Mouse (Mus musculus): ENCODE data around the gene 1700001O22Rik. TPM values are rescaled to one million over a fixed set of nuclear protein-coding genes. Genes with fewer than 3 reads are reported as not detected.

The 1700001O22Rik gene
- polyA plus RNA-seq (2016; fragmentation: Nextera tagmentation; extraction: Ambion mirVana) = 3.8 and 4.0 TPM in 2 replicates

DNA sequence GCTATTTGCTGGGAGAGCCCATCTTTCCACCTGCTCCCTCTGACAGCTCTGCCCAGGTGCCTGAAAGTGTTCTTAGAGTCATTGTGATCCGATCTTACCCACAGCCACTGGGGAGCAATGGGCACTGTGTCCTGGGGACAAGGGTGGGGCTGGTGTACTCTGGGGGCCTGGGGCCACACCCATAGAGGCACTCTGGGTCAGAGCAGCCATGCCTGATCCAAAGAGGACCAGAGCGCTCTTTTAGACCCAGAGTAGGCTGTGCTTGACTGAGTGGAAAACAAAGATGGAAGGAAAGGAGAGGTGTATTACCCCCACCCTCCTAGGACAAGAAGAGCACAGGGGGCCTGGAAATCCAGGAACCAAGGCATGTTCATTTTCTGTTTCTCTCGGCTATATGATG is at the start of gene 1700001O22Rik:
Gene 1700001O22Rik (minus strand): TSS at position 58 of the 400 bp plus-strand sequence.
- H3K9me3 ChIP-seq = no peaks in the 10 kb centered on the region
- H3K9ac ChIP-seq = no peak within 1 kb of the TSS
- peaks cover 26% of the 10 kb centered on the region for H3K27me3 ChIP-seq
- WGBS = 80% methylated on average over 3 of the region's 3 CpGs
- no peak within 1 kb of the TSS for H3K4me2 ChIP-seq (replicated peaks)
- no peaks in the 10 kb centered on the region for H3K36me3 ChIP-seq
- H3K27ac ChIP-seq = no peak within 1 kb of the TSS
- H3K4me3 ChIP-seq = no peak within 1 kb of the TSS
- peaks cover 18% of the 10 kb centered on the region for H3K4me1 ChIP-seq
- ATAC-seq (ENCODE audit: insufficient number of reproducible peaks, insufficient read depth, low FRiP score, low TSS enrichment) = no peak

DNA sequence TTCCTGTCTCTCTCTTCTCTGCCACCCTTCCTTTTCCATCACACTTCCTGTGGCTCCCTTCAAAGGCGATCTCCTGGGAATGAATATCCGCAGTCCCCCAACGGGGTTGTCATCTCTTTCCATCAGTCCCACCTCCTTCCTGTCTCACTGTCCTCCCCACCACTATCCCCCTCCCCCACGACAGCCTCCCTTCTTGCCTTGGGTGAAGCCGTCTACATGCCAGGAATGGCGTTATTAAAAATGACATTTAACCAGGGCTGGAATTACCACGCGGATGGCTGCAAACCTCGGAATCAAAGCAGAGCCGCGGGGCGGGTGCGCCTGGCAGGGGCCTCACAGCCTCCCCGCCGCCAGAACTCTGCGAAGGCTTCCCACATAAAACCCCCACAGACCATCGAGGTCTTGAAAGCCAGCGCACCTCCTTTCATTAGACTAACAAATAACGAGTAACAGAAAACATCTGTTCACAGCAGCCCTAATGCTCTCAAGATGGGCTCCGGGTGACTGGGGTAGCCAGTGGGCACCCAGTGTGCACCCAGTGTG is 49.4 kb upstream of the 1700001O22Rik start:
- ATAC-seq (ENCODE audit: insufficient number of reproducible peaks, insufficient read depth, low FRiP score, low TSS enrichment) = no peak
- Histone ChIP-seq H3K27ac (peak overlapping the region; percentile 79), H3K4me2 (replicated peaks) (peak overlapping the region; percentile 31), H3K9me3 (no peaks in the 10 kb centered on the region), H3K36me3 (0 out of 2 replicates have a peak, but pooled peaks cover 4% of the 10 kb centered on the region), H3K9ac (0 out of 2 replicates have a peak overlapping the region, but pooled peaks have one; percentile 0), H3K27me3 (no peaks in the 10 kb centered on the region), H3K4me1 (peaks cover 88% of the 10 kb centered on the region), H3K4me3 (no peak overlapping the region)
- 10% methylated on average over 20 of the region's 20 CpGs for WGBS

DNA sequence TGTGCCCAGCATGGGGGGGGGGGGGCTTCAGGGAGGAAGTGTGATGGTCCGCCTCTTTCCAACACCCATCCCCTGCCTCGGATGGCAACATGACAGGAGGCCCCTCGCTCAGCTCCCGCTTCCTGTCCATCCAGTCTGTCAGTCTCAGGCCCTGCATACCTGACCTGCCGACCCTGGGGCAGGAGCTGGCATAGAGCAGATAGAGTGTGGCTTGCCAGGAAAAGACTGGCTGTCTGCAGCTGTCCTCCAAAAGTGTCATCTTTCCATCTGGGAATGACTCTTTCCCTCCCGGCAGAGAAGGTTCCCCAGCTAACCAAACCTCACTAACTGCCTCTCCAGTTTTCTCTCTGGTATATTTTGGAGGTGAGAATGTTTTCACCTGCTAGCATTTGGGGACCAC is 47.1 kb upstream of the 1700001O22Rik start:
- Histone ChIP-seq H3K4me2 (replicated peaks) (0 out of 2 replicates have a peak overlapping the region, but pooled peaks have one; percentile 9), H3K27me3 (no peaks in the 10 kb centered on the region), H3K36me3 (no peaks in the 10 kb centered on the region), H3K4me3 (no peak overlapping the region), H3K9ac (no peak overlapping the region; the same call in 1 of the 2 replicates), H3K4me1 (peaks cover 88% of the 10 kb centered on the region), H3K9me3 (no peaks in the 10 kb centered on the region), H3K27ac (peak overlapping the region; percentile 14; the same call in 1 of the 2 replicates)
- ATAC-seq (ENCODE audit: insufficient number of reproducible peaks, insufficient read depth, low FRiP score, low TSS enrichment) = no peak
- WGBS = 23% methylated on average over 6 of the region's 6 CpGs

DNA sequence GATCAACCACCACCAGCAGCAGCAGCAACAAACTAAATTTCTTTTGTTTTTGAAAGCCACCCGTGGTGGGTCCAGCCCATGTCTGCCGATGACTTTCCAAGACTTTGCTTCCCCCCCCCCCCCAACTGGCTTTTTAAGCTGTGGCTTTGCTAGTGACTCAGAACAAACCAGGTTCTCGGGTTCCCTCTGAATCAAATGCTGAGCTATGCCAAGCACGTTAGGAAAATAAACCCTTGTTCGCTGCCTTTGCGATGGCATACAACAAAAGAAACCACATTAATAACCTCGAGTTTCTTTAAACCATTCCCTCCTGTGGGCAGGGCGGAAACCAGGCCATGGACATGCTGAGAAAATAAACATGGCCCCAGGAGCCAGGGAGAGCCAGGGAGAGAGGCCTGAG is 44.7 kb upstream of the 1700001O22Rik start:
- no peak overlapping the region for H3K9ac ChIP-seq
- peak overlapping the region; percentile 87; the same call in 1 of the 2 replicates for H3K27ac ChIP-seq
- H3K4me1 ChIP-seq = peaks cover 76% of the 10 kb centered on the region
- H3K36me3 ChIP-seq = no peaks in the 10 kb centered on the region
- H3K4me3 ChIP-seq = 0 out of 2 replicates have a peak overlapping the region, but pooled peaks have one; percentile 78
- peaks cover 4% of the 10 kb centered on the region; the same call in 1 of the 2 replicates for H3K27me3 ChIP-seq
- WGBS = 29% methylated on average over 8 of the region's 8 CpGs
- H3K4me2 ChIP-seq (replicated peaks) = peak overlapping the region; percentile 78
- ATAC-seq (ENCODE audit: insufficient number of reproducible peaks, insufficient read depth, low FRiP score, low TSS enrichment) = no peak
- H3K9me3 ChIP-seq = no peaks in the 10 kb centered on the region

DNA sequence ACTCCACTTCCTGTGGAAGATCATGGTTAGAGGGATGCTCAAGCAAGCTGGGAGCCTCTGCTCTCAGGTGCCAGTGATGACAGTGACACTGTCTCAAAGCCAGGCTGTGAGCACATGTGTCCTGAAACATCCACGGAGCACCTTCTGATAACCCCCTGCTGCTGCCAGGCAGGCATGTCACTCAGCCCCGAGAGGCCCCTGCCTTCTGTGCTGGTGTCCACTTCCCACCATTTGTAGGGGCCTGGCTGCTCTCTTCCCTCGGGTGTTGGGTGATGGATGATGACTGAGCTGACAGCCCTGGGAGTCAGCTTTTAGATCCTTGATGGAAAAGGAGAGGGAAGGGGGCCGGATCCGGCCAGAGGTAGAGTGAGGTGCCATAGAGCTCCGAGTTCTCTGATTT is 43.3 kb upstream of the 1700001O22Rik start:
- Histone ChIP-seq H3K27me3 (peaks cover 4% of the 10 kb centered on the region; the same call in 1 of the 2 replicates), H3K36me3 (no peaks in the 10 kb centered on the region), H3K9ac (peak overlapping the region; percentile 86), H3K4me1 (peaks cover 68% of the 10 kb centered on the region), H3K9me3 (no peaks in the 10 kb centered on the region), H3K4me2 (replicated peaks) (peak overlapping the region; percentile 78), H3K27ac (peak overlapping the region; percentile 87), H3K4me3 (peak overlapping the region; percentile 78)
- WGBS = 11% methylated on average over 6 of the region's 6 CpGs
- ATAC-seq (ENCODE audit: insufficient number of reproducible peaks, insufficient read depth, low FRiP score, low TSS enrichment) = no peak

DNA sequence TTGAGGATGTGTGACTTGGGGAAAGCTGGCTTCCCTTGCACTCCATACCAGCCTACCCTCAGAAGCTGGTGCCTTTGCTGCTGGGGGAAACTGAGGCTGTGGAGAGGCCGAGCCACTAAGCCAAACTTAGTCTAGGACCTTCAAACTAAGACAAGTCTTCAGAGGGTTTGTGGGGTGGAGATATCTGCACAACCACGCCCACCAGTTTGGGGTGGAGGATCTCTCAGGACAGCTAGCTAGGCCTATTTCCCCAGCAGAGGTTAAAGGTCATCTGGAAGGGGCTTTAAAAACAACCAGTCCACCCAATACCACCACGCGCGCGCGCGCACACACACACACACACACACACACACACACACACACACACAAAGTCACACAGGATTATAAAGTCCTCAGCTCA is 42.8 kb upstream of the 1700001O22Rik start:
- Histone ChIP-seq H3K9me3 (no peaks in the 10 kb centered on the region), H3K27me3 (peaks cover 4% of the 10 kb centered on the region; the same call in 1 of the 2 replicates), H3K9ac (peak overlapping the region; percentile 86), H3K4me3 (peak overlapping the region; percentile 78), H3K4me1 (peaks cover 63% of the 10 kb centered on the region), H3K36me3 (no peaks in the 10 kb centered on the region), H3K4me2 (replicated peaks) (peak overlapping the region; percentile 78), H3K27ac (peak overlapping the region; percentile 87)
- 30% methylated on average over 6 of the region's 8 CpGs for WGBS
- ATAC-seq (ENCODE audit: insufficient number of reproducible peaks, insufficient read depth, low FRiP score, low TSS enrichment) = no peak

DNA sequence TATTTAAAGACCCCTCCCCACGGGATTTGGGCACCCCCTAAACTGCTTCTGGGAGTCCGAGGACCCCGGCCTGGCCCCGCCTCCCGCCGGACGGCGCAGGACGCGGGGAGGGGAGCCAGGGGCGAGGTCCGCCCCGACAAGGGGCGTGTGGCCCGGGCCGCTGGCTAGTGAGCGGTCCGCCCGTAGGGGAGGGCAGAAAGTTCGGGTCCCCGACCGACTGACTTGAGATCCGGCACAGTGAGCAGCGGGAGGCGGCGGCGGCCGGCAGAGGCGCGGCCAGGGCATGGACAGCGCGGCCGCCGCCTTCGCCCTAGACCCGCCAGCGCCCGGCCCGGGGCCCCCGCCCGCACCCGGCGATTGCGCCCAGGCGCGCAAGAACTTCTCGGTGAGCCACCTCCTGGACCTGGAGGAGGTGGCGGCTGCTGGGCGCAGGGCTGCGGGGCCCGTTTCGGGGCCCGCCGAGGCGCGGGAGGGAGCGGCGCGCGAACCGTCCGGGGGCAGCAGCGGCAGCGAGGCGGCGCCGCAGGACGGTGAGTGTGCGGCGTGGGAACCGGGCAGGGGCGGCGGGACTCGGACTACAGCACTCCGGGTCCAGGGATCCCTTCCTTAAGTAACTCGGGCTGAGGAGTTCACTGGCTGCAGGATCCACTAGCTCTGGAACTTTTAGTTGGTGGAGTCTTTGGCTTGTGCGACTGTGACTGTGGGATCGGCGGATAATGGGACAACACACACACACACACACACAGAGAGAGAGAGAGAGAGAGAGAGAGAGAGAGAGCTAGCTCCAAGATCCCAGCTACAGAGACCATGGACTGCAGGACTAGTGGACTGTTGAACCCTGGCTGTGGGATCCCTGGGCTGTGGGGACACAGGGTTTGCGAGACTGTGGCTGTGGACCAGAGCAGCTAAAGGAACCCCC is 42.0 kb upstream of the 1700001O22Rik start:
- no peaks in the 10 kb centered on the region for H3K9me3 ChIP-seq
- peak overlapping the region; percentile 78 for H3K4me2 ChIP-seq (replicated peaks)
- ATAC-seq (ENCODE audit: insufficient number of reproducible peaks, insufficient read depth, low FRiP score, low TSS enrichment) = no peak
- WGBS = under 1% methylated on average over 79 of the region's 80 CpGs
- H3K4me1 ChIP-seq = peaks cover 55% of the 10 kb centered on the region
- H3K9ac ChIP-seq = peak overlapping the region; percentile 86
- H3K4me3 ChIP-seq = peak overlapping the region; percentile 78
- peaks cover 4% of the 10 kb centered on the region; the same call in 1 of the 2 replicates for H3K27me3 ChIP-seq
- H3K36me3 ChIP-seq = no peaks in the 10 kb centered on the region
- peak overlapping the region; percentile 87 for H3K27ac ChIP-seq

DNA sequence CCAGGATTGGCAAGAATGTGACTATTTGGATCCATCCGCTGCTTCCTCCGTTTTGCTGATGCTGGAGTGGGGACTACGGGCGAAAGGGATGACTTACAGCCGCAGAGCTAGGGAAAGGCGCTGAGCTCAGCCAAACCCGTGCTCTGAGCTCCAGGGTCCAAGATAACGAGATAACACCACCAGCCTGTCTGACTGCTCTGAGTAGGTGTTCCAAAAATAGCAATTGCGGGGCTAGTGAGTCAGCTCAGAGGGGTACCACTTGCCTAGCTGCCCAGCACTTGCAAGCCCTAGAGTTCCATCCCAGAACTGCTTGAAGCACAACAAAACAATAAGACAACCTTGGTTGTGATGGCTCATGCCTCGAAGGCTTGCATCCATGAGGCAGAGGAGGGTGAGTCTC is 39.2 kb upstream of the 1700001O22Rik start:
- H3K27me3 ChIP-seq = peaks cover 4% of the 10 kb centered on the region; the same call in 1 of the 2 replicates
- no peak for ATAC-seq (ENCODE audit: insufficient number of reproducible peaks, insufficient read depth, low FRiP score, low TSS enrichment)
- H3K4me3 ChIP-seq = no peak overlapping the region
- H3K4me1 ChIP-seq = peaks cover 33% of the 10 kb centered on the region
- no peaks in the 10 kb centered on the region for H3K9me3 ChIP-seq
- H3K36me3 ChIP-seq = no peaks in the 10 kb centered on the region
- peak overlapping the region; percentile 43; the same call in 1 of the 2 replicates for H3K27ac ChIP-seq
- H3K9ac ChIP-seq = no peak overlapping the region
- no peak overlapping the region; the same call in 1 of the 2 replicates for H3K4me2 ChIP-seq (replicated peaks)
- 47% methylated on average over 10 of the region's 10 CpGs for WGBS

DNA sequence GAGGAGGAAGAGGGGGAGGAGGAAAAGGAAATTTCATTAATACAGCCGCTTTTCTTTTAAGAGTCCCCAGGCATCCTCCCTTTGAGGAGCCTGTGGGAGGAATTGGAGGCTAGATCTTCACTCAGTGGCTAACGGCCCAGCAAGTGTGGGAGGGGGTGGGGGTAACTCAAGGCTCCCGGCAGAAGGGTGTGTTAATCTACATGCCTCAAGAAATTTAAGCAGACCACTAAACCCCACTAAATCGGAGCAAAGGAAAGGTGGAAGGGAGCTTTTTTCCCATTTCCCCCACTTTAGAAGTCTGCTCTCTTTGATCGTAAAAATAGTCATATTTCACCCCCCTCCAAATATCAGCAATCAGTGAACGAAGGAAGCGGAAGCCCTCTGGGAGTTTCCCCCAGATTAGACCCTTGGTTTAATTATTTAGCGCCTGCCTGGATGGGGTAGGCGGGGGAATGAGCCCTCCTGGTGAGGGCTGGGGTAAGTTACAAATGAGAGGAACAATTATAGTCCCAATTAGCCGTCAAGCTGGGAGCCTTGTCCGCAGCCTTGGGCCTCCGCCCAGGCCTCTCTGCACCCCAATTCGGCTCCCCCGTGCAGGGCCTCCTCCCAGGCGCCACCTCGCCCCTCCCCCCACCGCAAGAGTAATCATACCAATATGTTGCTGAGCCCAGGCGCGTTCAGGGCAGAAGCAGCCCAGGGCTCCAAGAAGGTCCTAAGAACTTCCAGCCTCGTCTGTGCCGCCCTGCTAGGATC is 33.0 kb upstream of the 1700001O22Rik start:
- WGBS = 5% methylated on average over 21 of the region's 21 CpGs
- H3K27me3 ChIP-seq = no peaks in the 10 kb centered on the region
- no peak overlapping the region for H3K4me3 ChIP-seq
- peak overlapping the region; percentile 92 for H3K27ac ChIP-seq
- no peaks in the 10 kb centered on the region for H3K36me3 ChIP-seq
- peak; percentile 35; the same call in 1 of the 2 replicates for ATAC-seq (ENCODE audit: insufficient number of reproducible peaks, insufficient read depth, low FRiP score, low TSS enrichment)
- H3K9me3 ChIP-seq = no peaks in the 10 kb centered on the region
- peak overlapping the region; percentile 31; the same call in 1 of the 2 replicates for H3K4me2 ChIP-seq (replicated peaks)
- H3K4me1 ChIP-seq = peaks cover 49% of the 10 kb centered on the region
- no peak overlapping the region for H3K9ac ChIP-seq

DNA sequence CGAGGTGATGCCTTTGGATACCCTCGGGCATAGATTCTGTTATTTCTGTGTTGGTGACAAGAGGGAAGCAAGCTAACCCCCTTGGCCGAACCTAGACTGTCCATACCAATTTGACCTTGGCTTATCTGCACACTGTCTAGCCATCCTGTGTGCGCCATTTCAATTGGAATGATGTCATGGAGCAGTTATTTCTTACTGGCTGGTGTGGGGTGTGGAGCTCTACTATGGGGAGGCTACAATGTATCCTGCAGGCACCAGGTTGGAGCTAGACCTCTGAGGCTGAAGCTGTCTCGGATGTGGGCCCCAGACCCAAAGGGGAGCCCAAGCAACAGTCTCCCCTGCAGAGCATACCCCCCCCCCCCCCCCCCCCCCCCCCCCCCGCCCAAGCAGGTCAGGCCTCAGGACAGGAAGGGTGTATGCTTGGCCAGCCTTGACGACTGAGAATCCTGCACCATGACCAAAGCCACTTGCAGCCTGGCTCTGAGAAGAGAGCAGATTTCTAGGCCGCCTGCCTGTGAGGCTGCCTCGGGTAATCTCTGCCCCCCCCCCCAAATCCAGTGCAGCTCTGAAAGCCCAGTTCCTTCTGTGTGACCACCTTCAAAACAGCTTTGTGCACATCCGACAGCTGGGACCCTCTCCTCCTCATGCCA is 31.0 kb upstream of the 1700001O22Rik start, which contains the start of gene Prrx2:
Gene Prrx2 (plus strand): TSS at position 600 of the 650 bp plus-strand sequence.
- Histone ChIP-seq H3K4me1 (peaks cover 51% of the 10 kb centered on the region), H3K27me3 (no peaks in the 10 kb centered on the region), H3K9me3 (no peaks in the 10 kb centered on the region), H3K4me3 (no peak within 1 kb of the TSS), H3K9ac (no peak within 1 kb of the TSS; the same call in 1 of the 2 replicates), H3K36me3 (no peaks in the 10 kb centered on the region), H3K4me2 (replicated peaks) (0 out of 2 replicates have a peak within 1 kb of the TSS, but pooled peaks have one; percentile 9), H3K27ac (peak within 1 kb of the TSS; percentile 98)
- ATAC-seq (ENCODE audit: insufficient number of reproducible peaks, insufficient read depth, low FRiP score, low TSS enrichment) = no peak
- 24% methylated on average over 8 of the region's 10 CpGs for WGBS

All from embryonic facial prominence, embryonic 12.5 days (tissue).